Mouse (Mus musculus) megakaryocyte, embryonic 14.5 days (primary cell): ENCODE data around the gene Pom121l2.

Experiments used
- FLI1 ChIP-seq: IDR thresholded peaks from 2 replicates; pipeline ENCODE4 v1.6.1; 2012; ENCODE audit warnings: low read length, inconsistent platforms, mixed read lengths
- GATA1 ChIP-seq: IDR thresholded peaks from 3 replicates; pipeline ENCODE4 v1.6.1; 2012; ENCODE audit warnings: mixed read lengths, low read length, inconsistent platforms, borderline replicate concordance

- no peak for TF ChIP-seq GATA1
- no peak for TF ChIP-seq FLI1
These were observed 16.8 kb downstream of the Pom121l2 start for GRCm38 (mm10) chr13:21997821-21998220.
